Mouse (Mus musculus) layer of hippocampus, postnatal 14 days (tissue): ENCODE results near the gene Gm11564. TPM values are rescaled to one million over a fixed set of nuclear protein-coding genes. Genes with fewer than 3 reads are reported as not detected.

Experiments used
- total RNA-seq, 2 experiments: library from RNA; stranded (reverse); gene quantifications; 2 replicates each; pipeline ENCODE4 v1.2.3; 2021

The Gm11564 gene
- total RNA-seq, 2 experiments from 2014 or later: not detected

Other genes starting within 250 kb of the Gm11564 start
- not detected for gene Krtap3-1, start 249.0 kb downstream of the Gm11564 start, total RNA-seq
- not detected for gene Krtap1-5, start 234.7 kb downstream of the Gm11564 start, total RNA-seq
- not detected for gene Krtap1-4, start 232.0 kb downstream of the Gm11564 start, total RNA-seq
- gene Krtap1-3, start 224.3 kb downstream of the Gm11564 start, total RNA-seq: not detected
- not detected for gene Krtap9-3, start 217.6 kb downstream of the Gm11564 start, total RNA-seq
- not detected for gene Gm11938, start 212.4 kb downstream of the Gm11564 start, total RNA-seq
- gene Gm11937, start 205.5 kb downstream of the Gm11564 start, total RNA-seq: not detected
- gene Krtap2-4, start 200.8 kb downstream of the Gm11564 start, total RNA-seq: not detected
- gene Gm11562, start 195.2 kb downstream of the Gm11564 start, total RNA-seq: not detected
- gene Krtap4-1, start 187.4 kb downstream of the Gm11564 start, total RNA-seq: not detected
- gene Krtap4-2, start 180.6 kb downstream of the Gm11564 start, total RNA-seq: not detected
- gene Krtap4-7, start 171.6 kb downstream of the Gm11564 start, total RNA-seq: not detected
- gene Gm11555, start 165.4 kb downstream of the Gm11564 start, total RNA-seq: not detected
- gene Gm11563, start 156.7 kb downstream of the Gm11564 start, total RNA-seq: not detected
- not detected for gene Krtap4-6, start 149.7 kb downstream of the Gm11564 start, total RNA-seq
- gene Gm14190, start 124.9 kb downstream of the Gm11564 start, total RNA-seq: not detected
- gene Gm14180, start 81.4 kb downstream of the Gm11564 start, total RNA-seq: not detected
- not detected for gene Gm11595, start 42.8 kb downstream of the Gm11564 start, total RNA-seq
- gene Krtap4-8, start 35.0 kb downstream of the Gm11564 start, total RNA-seq: not detected
- not detected for gene Krtap4-9, start 30.5 kb downstream of the Gm11564 start, total RNA-seq
- not detected for gene Gm11596, start 22.2 kb downstream of the Gm11564 start, total RNA-seq
- gene Gm11569, start 16.7 kb downstream of the Gm11564 start, total RNA-seq: not detected
- not detected for gene Gm11554, start 11.2 kb downstream of the Gm11564 start, total RNA-seq
- gene Krtap4-13, start 5.8 kb downstream of the Gm11564 start, total RNA-seq: not detected
- not detected for gene 2300003K06Rik, start 22.4 kb upstream of the Gm11564 start, total RNA-seq
- not detected for gene Krtap4-16, start 35.9 kb upstream of the Gm11564 start, total RNA-seq
- not detected for gene Gm11568, start 42.3 kb upstream of the Gm11564 start, total RNA-seq
- gene Gm11559, start 48.8 kb upstream of the Gm11564 start, total RNA-seq: not detected
- gene Krtap9-1, start 57.7 kb upstream of the Gm11564 start, total RNA-seq: not detected
- not detected for gene Gm11567, start 63.5 kb upstream of the Gm11564 start, total RNA-seq
- not detected for gene Krtap31-1, start 92.3 kb upstream of the Gm11564 start, total RNA-seq
- gene Gm11565, start 99.1 kb upstream of the Gm11564 start, total RNA-seq: not detected
- gene Krtap31-2, start 120.6 kb upstream of the Gm11564 start, total RNA-seq: not detected
- not detected for gene Krtap9-5, start 132.8 kb upstream of the Gm11564 start, total RNA-seq
- not detected for gene Krtap29-1, start 163.4 kb upstream of the Gm11564 start, total RNA-seq
- gene Krtap16-1, start 170.9 kb upstream of the Gm11564 start, total RNA-seq: not detected
- not detected for gene Krtap17-1, start 178.3 kb upstream of the Gm11564 start, total RNA-seq
- not detected for gene Krt33a, start 200.5 kb upstream of the Gm11564 start, total RNA-seq
- gene Krt33b, start 214.2 kb upstream of the Gm11564 start, total RNA-seq: not detected
- not detected for gene Krt34, start 225.9 kb upstream of the Gm11564 start, total RNA-seq
- gene Krt31, start 234.9 kb upstream of the Gm11564 start, total RNA-seq: not detected